Mouse (Mus musculus) granulocyte monocyte progenitor cell, adult 5-6 weeks (primary cell): ENCODE results near the gene Ogt. TPM values are rescaled to one million over a fixed set of nuclear protein-coding genes. Genes with fewer than 3 reads are reported as not detected.

Source experiments
- ATAC-seq: replicated peaks from 2 replicates; pipeline ENCODE4 v1.8.0; 2016; ENCODE audit warnings: mild to moderate bottlenecking, moderate TSS enrichment, inconsistent platforms; ENCODE audit not compliant: poor library complexity, severe bottlenecking
- total RNA-seq, 2 experiments: library from RNA; stranded (forward) in 1 of 2; stranded (reverse) in 1 of 2; fragments of 200-712, 200-1000 nt in 1 of 2; fragments of >200 nt in 1 of 2; fragmentation: Nextera tagmentation in 1 of 2; gene quantifications; 2 replicates each; pipeline ENCODE4 v1.2.3; 2014 to 2017

Gene Ogt
- 151 and 200 TPM in 2 replicates for total RNA-seq (2014; fragmentation: Nextera tagmentation)
- total RNA-seq (2017), result 56.5 and 66.4 TPM in 2 replicates

- peak; percentile 98 for ATAC-seq
These were observed at the start of gene Ogt for GRCm38 (mm10) chrX:101639741-101640166. Ogt (plus strand) TSS chrX:101640060.

- ATAC-seq, result peak; percentile 56
These were observed 23.7 kb upstream of the Ogt start for GRCm38 (mm10) chrX:101616183-101616582.

GRCm38 (mm10) chrX:101617889-101618288 lies 22.0 kb upstream of the Ogt start:
- no peak for ATAC-seq

GRCm38 (mm10) chrX:101620317-101620716 lies 19.5 kb upstream of the Ogt start:
- ATAC-seq, result no peak

GRCm38 (mm10) chrX:101622539-101622938 lies 17.3 kb upstream of the Ogt start:
- ATAC-seq, result no peak

GRCm38 (mm10) chrX:101636821-101637525 lies 2.9 kb upstream of the Ogt start:
- ATAC-seq, result no peak

- no peak for ATAC-seq
These were observed 1.0 kb upstream of the Ogt start for GRCm38 (mm10) chrX:101638856-101639255.

GRCm38 (mm10) chrX:101639306-101639705 lies 554 bp upstream of the Ogt start:
- ATAC-seq, result no peak

GRCm38 (mm10) chrX:101640194-101641160 lies 617 bp downstream of the Ogt start:
- peak; percentile 40 for ATAC-seq

- ATAC-seq, result no peak
These were observed 1.3 kb downstream of the Ogt start for GRCm38 (mm10) chrX:101641161-101641530.

- no peak for ATAC-seq
These were observed 2.2 kb downstream of the Ogt start for GRCm38 (mm10) chrX:101642091-101642490.

- ATAC-seq, result no peak
These were observed 5.4 kb downstream of the Ogt start for GRCm38 (mm10) chrX:101645286-101645685.

GRCm38 (mm10) chrX:101646621-101647020 lies 6.8 kb downstream of the Ogt start:
- no peak for ATAC-seq

GRCm38 (mm10) chrX:101695686-101696085 lies 55.8 kb downstream of the Ogt start:
- ATAC-seq, result no peak

GRCm38 (mm10) chrX:101697537-101697936 lies 57.7 kb downstream of the Ogt start:
- ATAC-seq, result no peak

GRCm38 (mm10) chrX:101698232-101698631 lies 58.4 kb downstream of the Ogt start:
- no peak for ATAC-seq

- no peak for ATAC-seq
These were observed 65.3 kb downstream of the Ogt start for GRCm38 (mm10) chrX:101705111-101705510.

- ATAC-seq, result no peak
These were observed 80.5 kb downstream of the Ogt start for GRCm38 (mm10) chrX:101720401-101720800.

GRCm38 (mm10) chrX:101730010-101730409 lies 90.2 kb downstream of the Ogt start:
- ATAC-seq, result no peak

- ATAC-seq, result no peak
These were observed 92.8 kb downstream of the Ogt start for GRCm38 (mm10) chrX:101732644-101733043.

- ATAC-seq, result peak; percentile 37
These were observed 93.4 kb downstream of the Ogt start for GRCm38 (mm10) chrX:101733288-101733687.
